Mouse (Mus musculus) limb, embryonic 12.5 days (tissue): ENCODE data around the gene Kcnb1. TPM values are rescaled to one million over a fixed set of nuclear protein-coding genes. Genes with fewer than 3 reads are reported as not detected.

Experiments used
- ATAC-seq: fragments of 200-750 bp; cut with Nextera tagmentation; 2 replicates; pipeline ENCODE4 v1.8.0; 2017; ENCODE audit warnings: low read depth, moderate TSS enrichment; ENCODE audit not compliant: insufficient number of reproducible peaks, insufficient read depth, low FRiP score, low TSS enrichment
- H3K27ac ChIP-seq: fragments of 300-500 bp; sonication (generic); 2 replicates; pipeline ENCODE4 v1.5.1; 2016; ENCODE audit warnings: mild to moderate bottlenecking, moderate library complexity
- H3K27me3 ChIP-seq: fragments of 300-500 bp; sonication (generic); 2 replicates; pipeline ENCODE4 v1.6.1; 2016; ENCODE audit warnings: mild to moderate bottlenecking, moderate library complexity
- H3K36me3 ChIP-seq: fragments of 300-500 bp; sonication (generic); 2 replicates; pipeline ENCODE4 v1.6.1; 2016; ENCODE audit warnings: mild to moderate bottlenecking, moderate library complexity
- H3K4me1 ChIP-seq: fragments of 300-500 bp; sonication (generic); replicated peaks from 2 replicates; pipeline ENCODE4 v1.6.1; 2016
- H3K4me2 ChIP-seq: fragments of 300-500 bp; sonication (generic); 2 replicates; pipeline ENCODE4 v1.6.1; 2016; ENCODE audit warnings: mild to moderate bottlenecking, moderate library complexity
- H3K4me3 ChIP-seq: fragments of 300-500 bp; sonication (generic); replicated peaks from 2 replicates; pipeline ENCODE4 v1.5.1; 2016; ENCODE audit warnings: mild to moderate bottlenecking
- H3K9ac ChIP-seq: fragments of 300-500 bp; sonication (generic); replicated peaks from 2 replicates; pipeline ENCODE4 v1.6.1; 2016; ENCODE audit warnings: mild to moderate bottlenecking, moderate library complexity
- H3K9me3 ChIP-seq: fragments of 300-500 bp; sonication (generic); 2 replicates; pipeline ENCODE4 v1.6.1; 2016; ENCODE audit warnings: mild to moderate bottlenecking, moderate library complexity
- WGBS: fragments of 180-500 bp; shearing (Covaris S2); methylation state at CpG from one replicate; pipeline ENCODE4 v1.1.7; 2016; 5-methylcytosine and 5-hydroxymethylcytosine counted together
- polyA plus RNA-seq: library from polyadenylated mRNA; unstranded; fragments of >200 nt; fragmentation: Nextera tagmentation; extraction: Ambion mirVana; gene quantifications from 2 replicates; pipeline ENCODE4 v1.2.1, GENCODE M21; 2016

Kcnb1 gene
- polyA plus RNA-seq: 0.38 and 0.44 TPM in 2 replicates

DNA sequence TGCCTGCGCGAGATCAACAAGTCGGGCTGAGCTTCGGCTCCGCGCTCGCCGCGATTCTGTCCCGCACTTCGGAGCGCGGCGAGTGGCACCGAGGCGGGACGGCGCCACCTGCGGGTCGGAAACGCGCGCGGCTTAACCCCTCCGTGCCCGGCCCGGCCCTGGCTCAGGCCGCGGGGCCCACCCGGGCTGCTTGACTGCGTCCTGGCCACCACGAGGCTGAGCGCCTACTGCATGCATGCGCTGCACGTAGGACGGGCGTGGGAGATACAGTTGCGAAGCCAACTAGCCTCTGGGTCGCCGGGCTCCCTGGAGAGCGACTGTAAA lies at the start of gene Kcnb1:
TSS of gene Kcnb1 (minus strand) at position 80 of the 324 bp plus-strand sequence.
- H3K4me2 ChIP-seq: peak within 1 kb of the TSS; percentile 82
- H3K4me3 ChIP-seq: peak within 1 kb of the TSS; percentile 55
- H3K36me3 ChIP-seq: no peaks in the 10 kb centered on the region
- peak; percentile 43; the same call in 1 of the 2 replicates for ATAC-seq
- peaks cover 76% of the 10 kb centered on the region for H3K27me3 ChIP-seq
- peak within 1 kb of the TSS; percentile 45 for H3K9ac ChIP-seq
- H3K9me3 ChIP-seq: no peaks in the 10 kb centered on the region
- no peak within 1 kb of the TSS for H3K27ac ChIP-seq
- under 1% methylated on average over 32 of the region's 41 CpGs for WGBS
- peaks cover 26% of the 10 kb centered on the region for H3K4me1 ChIP-seq

DNA sequence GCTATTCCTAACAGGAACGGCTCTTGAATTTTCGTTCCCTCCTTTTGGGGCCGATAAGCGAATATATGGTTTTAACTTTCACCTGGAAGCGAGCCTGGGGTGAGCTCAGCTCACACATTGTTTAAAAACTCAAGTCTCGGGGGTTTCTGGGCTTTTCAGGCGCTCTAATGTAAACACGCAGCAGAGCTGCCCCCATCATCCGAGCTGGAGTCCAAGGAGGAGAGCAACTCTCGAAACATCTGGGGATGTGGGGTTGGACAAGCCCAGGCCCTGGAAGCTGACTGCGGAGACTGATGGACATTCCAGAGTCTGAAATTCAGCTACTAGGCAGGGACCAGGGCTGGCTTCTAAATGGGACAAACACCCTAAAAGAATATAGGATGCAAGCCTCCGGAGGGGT lies 49.3 kb upstream of the Kcnb1 start:
- Histone ChIP-seq H3K9ac (peak overlapping the region; percentile 74; the same call in 1 of the 2 replicates), H3K27ac (peak overlapping the region; percentile 84)

DNA sequence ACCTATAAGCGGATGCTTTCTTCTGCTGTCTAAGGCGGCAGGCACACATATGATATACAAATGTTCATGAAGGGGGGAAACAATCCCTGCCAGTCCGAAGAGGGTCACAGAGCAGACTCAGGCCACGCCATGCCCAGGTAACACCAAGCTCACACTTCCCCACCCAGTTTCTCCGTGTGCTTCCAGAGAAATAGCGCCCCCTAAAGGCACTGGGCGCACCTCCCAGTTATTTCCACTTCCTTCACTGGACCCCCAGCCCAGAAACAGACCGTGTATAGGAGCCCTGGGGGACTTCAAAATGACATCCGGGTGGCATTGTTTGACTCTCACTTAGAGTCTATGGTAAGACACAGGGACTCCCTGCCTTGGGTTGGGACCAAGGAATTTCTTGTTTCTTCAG lies 47.3 kb upstream of the Kcnb1 start:
- 84% methylated on average over 9 of the region's 9 CpGs for WGBS

More for the DNA sequence above, 49.3 kb upstream of the Kcnb1 start:
- Histone ChIP-seq H3K27me3 (peaks cover 2% of the 10 kb centered on the region; the same call in 1 of the 2 replicates), H3K36me3 (no peaks in the 10 kb centered on the region), H3K4me1 (peaks cover 46% of the 10 kb centered on the region), H3K4me2 (peak overlapping the region; percentile 90), H3K9me3 (no peaks in the 10 kb centered on the region; the same call in 1 of the 2 replicates), H3K4me3 (peak overlapping the region; percentile 59)
- ATAC-seq: no peak
- 12% methylated on average over 12 of the region's 12 CpGs for WGBS

DNA sequence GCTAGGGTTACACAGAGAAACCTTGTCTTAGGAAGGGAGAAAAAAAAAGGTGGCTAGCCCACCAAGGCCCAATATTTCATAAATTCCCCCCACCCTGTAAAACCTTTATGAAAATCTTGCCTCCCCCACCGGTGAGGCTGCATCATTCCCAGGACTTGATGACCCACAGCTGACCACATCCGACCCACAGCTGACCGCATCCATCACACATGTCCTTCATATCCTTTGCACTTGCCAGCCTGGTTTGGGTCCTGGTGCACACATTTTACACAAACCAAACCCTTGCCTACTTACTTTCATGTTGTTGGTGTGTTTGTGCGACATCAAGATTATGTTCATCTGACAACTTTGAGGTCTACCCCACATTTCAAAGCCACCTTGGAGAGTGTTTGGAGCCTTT lies 46.2 kb upstream of the Kcnb1 start:
- no peak overlapping the region for H3K27ac ChIP-seq
- H3K4me3 ChIP-seq: no peak overlapping the region
- no peaks in the 10 kb centered on the region for H3K36me3 ChIP-seq
- peaks cover 2% of the 10 kb centered on the region; the same call in 1 of the 2 replicates for H3K27me3 ChIP-seq
- ATAC-seq: no peak
- WGBS: 95% methylated on average over 4 of the region's 4 CpGs
- H3K4me2 ChIP-seq: no peak overlapping the region
- H3K4me1 ChIP-seq: peaks cover 67% of the 10 kb centered on the region
- no peak overlapping the region for H3K9ac ChIP-seq
- H3K9me3 ChIP-seq: no peaks in the 10 kb centered on the region

More for the DNA sequence above, 47.3 kb upstream of the Kcnb1 start:
- H3K9me3 ChIP-seq: no peaks in the 10 kb centered on the region
- H3K27me3 ChIP-seq: peaks cover 2% of the 10 kb centered on the region; the same call in 1 of the 2 replicates
- no peak for ATAC-seq
- H3K4me1 ChIP-seq: peaks cover 65% of the 10 kb centered on the region
- H3K36me3 ChIP-seq: no peaks in the 10 kb centered on the region
- H3K9ac ChIP-seq: no peak overlapping the region
- H3K4me2 ChIP-seq: no peak overlapping the region
- H3K27ac ChIP-seq: no peak overlapping the region
- H3K4me3 ChIP-seq: no peak overlapping the region

DNA sequence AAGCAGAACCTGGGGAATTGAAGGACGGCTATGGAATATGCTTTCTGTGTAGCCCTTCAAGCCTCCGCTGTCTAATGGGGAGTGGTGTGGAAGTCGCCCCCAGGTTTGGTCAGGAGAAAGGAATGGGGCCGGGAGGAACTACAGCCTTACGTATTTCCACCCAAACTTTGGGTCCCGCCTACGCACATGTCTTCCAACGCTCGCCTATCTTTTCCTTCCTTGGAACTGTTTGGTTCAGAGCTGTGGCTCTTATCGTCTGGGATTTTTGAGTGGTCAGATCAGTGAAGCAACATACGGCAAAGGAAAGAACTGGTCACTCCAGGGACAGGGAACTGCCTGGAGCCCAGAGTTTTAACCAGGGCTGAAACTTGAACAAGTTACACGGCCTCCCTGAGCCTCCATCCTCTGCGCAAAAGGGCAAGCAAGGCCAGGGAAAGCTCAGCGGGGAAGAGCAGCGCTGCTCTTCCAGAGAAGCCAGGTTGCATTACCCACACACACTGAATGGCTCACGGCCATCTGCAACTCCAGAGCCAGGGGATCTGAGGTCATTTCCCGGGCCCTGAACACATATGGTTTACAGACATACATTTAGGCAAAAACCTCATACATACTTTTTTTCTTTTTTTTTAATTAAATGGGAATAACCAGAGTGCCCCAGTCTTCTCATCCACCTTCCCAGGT lies 45.5 kb upstream of the Kcnb1 start:
- Histone ChIP-seq H3K4me2 (0 out of 2 replicates have a peak overlapping the region, but pooled peaks have one; percentile 8), H3K27ac (peak overlapping the region; percentile 17; the same call in 1 of the 2 replicates), H3K27me3 (peaks cover 2% of the 10 kb centered on the region; the same call in 1 of the 2 replicates), H3K9ac (no peak overlapping the region), H3K4me3 (no peak overlapping the region), H3K36me3 (no peaks in the 10 kb centered on the region), H3K4me1 (peaks cover 60% of the 10 kb centered on the region), H3K9me3 (no peaks in the 10 kb centered on the region)
- no peak for ATAC-seq
- WGBS: 67% methylated on average over 17 of the region's 17 CpGs

DNA sequence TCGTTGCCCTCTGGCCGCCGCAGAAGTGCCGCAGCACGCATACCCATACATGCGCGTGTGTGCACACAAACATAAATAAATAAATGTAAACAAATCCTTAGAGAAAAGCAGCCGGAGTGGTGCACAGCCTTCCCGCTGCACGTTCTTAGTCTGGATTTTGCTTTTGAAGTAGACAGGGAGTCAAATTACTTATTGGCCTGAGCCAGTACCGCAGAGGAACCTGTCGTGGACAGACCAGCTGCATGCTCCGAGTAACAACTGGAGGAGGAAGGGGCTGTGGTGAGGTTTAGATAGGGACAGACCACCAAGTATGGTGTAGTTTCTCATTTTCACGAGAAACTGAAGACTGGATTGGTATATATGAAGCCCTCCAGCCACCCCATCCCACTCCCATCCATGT lies 43.8 kb upstream of the Kcnb1 start:
- 11% methylated on average over 14 of the region's 14 CpGs for WGBS
- Histone ChIP-seq H3K9me3 (no peaks in the 10 kb centered on the region), H3K4me2 (peak overlapping the region; percentile 46), H3K4me1 (peaks cover 43% of the 10 kb centered on the region), H3K36me3 (no peaks in the 10 kb centered on the region), H3K4me3 (no peak overlapping the region), H3K9ac (0 out of 2 replicates have a peak overlapping the region, but pooled peaks have one; percentile 40), H3K27ac (peak overlapping the region; percentile 35; the same call in 1 of the 2 replicates), H3K27me3 (no peaks in the 10 kb centered on the region)
- ATAC-seq: 0 out of 2 replicates have a peak, but pooled peaks have one; percentile 64

DNA sequence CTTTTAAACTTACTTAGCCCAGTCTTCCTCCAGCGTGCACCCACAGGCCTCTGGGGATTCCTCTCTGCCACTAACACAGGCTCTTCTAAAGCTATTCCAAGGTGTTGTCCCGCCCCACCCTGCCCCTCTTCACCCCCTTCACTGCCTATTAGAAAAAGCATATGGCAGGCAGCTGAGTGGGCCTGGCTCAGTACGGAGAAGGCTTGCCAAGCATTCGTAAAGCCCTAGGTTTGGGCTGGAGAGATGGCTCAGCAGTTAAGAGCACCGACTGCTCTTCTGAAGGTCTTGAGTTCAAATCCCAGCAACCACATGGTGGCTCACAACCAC lies 43.0 kb upstream of the Kcnb1 start:
- Histone ChIP-seq H3K9ac (no peak overlapping the region), H3K9me3 (no peaks in the 10 kb centered on the region), H3K27ac (no peak overlapping the region), H3K36me3 (no peaks in the 10 kb centered on the region), H3K4me2 (no peak overlapping the region), H3K4me3 (no peak overlapping the region), H3K4me1 (peaks cover 35% of the 10 kb centered on the region), H3K27me3 (no peaks in the 10 kb centered on the region)
- ATAC-seq: no peak
- WGBS: 47% methylated on average over 5 of the region's 5 CpGs

DNA sequence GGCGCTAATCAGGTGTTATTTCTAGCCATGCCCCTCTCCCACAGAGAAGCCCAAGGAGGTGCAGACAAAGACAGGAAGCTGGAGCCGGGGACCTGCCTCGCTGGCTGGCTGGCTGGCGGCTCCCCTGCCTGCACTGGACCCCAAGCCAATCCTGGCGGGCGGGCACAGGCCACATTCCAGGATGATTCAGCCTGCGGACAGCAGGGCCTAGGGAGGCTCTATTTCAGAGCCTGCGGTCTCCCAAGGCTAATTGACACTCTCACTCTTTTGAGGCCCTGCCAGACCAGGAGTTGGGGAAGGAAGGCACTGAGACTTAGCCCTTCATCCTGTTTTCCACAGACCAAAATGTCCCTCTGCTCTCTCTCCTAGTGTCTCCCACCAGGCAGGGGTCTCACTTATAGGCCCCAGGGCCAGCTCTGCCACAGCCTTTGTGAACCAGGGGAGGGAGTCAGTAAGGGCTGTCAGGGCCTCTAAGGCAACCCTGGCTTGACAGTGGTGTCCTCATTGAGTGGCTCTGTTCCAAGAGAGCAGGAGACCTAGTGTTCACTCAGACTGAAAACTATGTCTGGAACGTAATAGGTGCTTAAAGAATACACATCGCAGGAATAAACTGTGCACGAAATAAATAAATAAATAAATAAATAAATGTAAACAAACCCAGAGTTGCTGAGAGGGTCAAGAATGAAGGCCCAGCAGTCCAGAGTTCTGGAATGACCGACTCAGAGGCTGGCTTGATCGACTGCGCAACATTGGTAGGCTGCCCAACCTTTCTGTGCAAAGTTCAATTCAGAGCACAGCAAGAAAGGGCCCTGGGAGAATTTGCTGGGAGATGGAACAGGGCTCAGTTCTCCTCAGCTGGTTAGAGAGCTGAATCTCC lies 42.4 kb upstream of the Kcnb1 start:
- Histone ChIP-seq H3K27me3 (no peaks in the 10 kb centered on the region), H3K4me1 (peaks cover 35% of the 10 kb centered on the region), H3K4me2 (no peak overlapping the region), H3K9ac (peak overlapping the region; percentile 40; the same call in 1 of the 2 replicates), H3K9me3 (no peaks in the 10 kb centered on the region), H3K36me3 (no peaks in the 10 kb centered on the region), H3K27ac (no peak overlapping the region), H3K4me3 (no peak overlapping the region)
- no peak for ATAC-seq
- WGBS: 53% methylated on average over 14 of the region's 14 CpGs

DNA sequence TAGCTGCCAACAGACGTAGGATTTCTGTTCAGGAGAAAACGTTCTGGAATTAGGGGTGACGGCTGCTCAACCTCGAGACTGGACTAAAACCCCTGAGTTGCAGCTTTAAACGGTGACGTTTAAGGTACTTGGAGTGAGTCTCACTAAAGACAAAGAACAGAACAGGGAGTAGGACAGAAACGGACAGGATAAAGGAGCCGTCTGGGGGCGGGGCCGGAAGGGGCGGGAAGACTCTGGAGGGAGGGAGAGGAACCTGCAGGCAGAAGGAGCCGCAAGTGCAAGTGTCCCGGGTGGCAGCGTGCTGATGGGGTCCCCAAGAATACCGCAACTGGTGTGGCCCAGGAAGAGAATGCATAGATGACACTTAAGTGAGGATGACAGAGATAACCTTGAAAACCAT lies 40.6 kb upstream of the Kcnb1 start:
- Histone ChIP-seq H3K4me3 (no peak overlapping the region), H3K27me3 (no peaks in the 10 kb centered on the region), H3K4me2 (peak overlapping the region; percentile 8; the same call in 1 of the 2 replicates), H3K4me1 (peaks cover 33% of the 10 kb centered on the region), H3K9me3 (no peaks in the 10 kb centered on the region), H3K9ac (no peak overlapping the region), H3K27ac (no peak overlapping the region), H3K36me3 (peaks cover 11% of the 10 kb centered on the region)
- no peak for ATAC-seq
- WGBS: 23% methylated on average over 15 of the region's 15 CpGs

DNA sequence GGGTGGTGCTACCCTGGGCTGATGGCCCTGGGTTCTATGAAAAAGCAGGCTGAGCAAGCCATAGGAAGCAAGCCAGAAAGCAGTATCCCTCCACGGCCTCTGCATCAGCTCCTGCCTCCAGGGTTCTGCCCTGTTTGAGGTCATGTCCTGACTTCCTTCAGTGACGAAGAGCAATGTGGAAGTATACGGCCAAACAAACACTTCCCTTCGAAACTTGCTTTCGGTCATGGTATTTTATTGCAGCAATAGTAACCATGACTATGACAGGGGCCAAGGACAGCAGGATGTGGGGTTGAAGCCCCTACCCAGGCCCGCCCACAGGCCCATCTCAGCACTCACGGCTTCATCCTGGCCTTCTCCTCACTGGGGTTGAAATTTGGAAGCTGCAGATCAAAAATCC lies 35.0 kb upstream of the Kcnb1 start:
- H3K4me1 ChIP-seq: no peaks in the 10 kb centered on the region
- no peak overlapping the region for H3K4me2 ChIP-seq
- H3K27me3 ChIP-seq: no peaks in the 10 kb centered on the region
- no peak overlapping the region for H3K27ac ChIP-seq
- no peak for ATAC-seq
- no peak overlapping the region for H3K4me3 ChIP-seq
- H3K9ac ChIP-seq: no peak overlapping the region
- H3K9me3 ChIP-seq: no peaks in the 10 kb centered on the region
- H3K36me3 ChIP-seq: peaks cover 40% of the 10 kb centered on the region
- 75% methylated on average over 7 of the region's 7 CpGs for WGBS

DNA sequence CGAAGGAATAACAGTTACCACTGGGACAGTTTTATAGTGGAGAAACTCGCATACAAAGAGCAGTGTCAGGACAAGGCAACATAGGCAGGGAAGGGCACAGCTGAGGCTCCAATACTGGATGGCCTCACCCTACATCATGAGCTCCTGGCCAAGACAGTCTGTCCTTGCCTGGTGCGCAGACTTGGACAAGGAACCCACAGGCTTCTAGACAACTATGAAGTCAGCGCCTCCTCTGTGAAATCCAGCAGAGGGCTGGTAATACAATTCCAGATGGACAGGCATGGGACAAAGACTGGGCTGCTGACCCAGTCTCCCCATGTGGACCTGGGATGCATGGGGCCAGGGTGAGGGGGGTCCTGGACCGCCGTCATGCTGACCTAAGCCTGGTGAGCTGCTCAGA lies 34.2 kb upstream of the Kcnb1 start:
- no peaks in the 10 kb centered on the region for H3K4me1 ChIP-seq
- H3K36me3 ChIP-seq: peaks cover 40% of the 10 kb centered on the region
- H3K27me3 ChIP-seq: no peaks in the 10 kb centered on the region
- H3K27ac ChIP-seq: no peak overlapping the region
- no peak overlapping the region for H3K9ac ChIP-seq
- no peak overlapping the region for H3K4me3 ChIP-seq
- 91% methylated on average over 6 of the region's 6 CpGs for WGBS
- ATAC-seq: no peak
- no peaks in the 10 kb centered on the region for H3K9me3 ChIP-seq
- no peak overlapping the region for H3K4me2 ChIP-seq
